Mouse (Mus musculus) spleen, embryonic (tissue): ENCODE results near the gene Polr3e.
"Not testable (repeated sequence)": the region's sequence is repeated elsewhere in the genome, so short reads cannot be mapped to it uniquely, and the experiment has no call there.

Experiments used
- CTCF ChIA-PET: fragments of 350-600 bp; sonication (Branson Sonifier 250); formaldehyde crosslinking; loops from one replicate; lab custom pipeline; 2022; lab: Charles Lee

Gene Polr3e

DNA sequence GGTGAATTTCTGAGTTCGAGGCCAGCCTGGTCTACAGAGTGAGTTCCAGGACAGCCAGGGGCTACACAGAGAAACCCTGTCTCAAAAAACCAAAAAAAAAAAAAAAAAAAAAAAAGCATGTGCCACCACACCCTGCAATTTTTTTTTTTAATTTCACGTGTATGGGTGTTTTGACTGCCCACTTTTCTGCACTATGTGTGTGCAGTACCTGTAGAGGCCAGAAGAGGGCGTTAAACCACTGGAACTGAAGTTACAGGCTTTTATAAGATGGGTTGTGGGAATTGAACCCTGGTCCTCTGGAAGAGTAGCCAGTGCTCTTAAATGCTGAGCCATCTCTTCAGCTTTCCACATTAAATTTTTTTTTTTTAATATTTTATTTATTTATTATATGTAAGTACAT lies 7.4 kb upstream of the Polr3e start:
- CTCF ChIA-PET = interaction anchor here (0.7 kb wide), 1 partner anchor 275 kb away, joined by 13 read pairs; no protein-coding TSS in a partner anchor

DNA sequence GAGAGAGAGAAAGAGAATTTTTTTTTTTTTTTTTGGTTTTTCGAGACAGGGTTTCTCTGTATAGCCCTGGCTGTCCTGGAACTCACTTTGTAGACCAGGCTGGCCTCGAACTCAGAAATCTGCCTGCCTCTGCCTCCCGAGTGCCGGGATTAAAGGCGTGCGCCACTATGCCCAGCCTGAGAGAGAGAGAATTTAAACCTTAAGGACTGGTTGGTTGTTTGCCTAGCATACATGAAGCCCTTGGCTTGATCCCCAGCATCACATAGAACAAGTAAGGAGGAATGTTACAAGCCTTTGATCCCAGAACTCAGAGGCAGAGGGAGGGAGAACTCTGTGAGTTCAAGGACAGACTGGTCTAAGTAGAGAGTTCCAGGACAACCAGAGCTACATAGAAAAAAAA lies 6.3 kb upstream of the Polr3e start:
- CTCF ChIA-PET = not testable (repeated sequence)

DNA sequence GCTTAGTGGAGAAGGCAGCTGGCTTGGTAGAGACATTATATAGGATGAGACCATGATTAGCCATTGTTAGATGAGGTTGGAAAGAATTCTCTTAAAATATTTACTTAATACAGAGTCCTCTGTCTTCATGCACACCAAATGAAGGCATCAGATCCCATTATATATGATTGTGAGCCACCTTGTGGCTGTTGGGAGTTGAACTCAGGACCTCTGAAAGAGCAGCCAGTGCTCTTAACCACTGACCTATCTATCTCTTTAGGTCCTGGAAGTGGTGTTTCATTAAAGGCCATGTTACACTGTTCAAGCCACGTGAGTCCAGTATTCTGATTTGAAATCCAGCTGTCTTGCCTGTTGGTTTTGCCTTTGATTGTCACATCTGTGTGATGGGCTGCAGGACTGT lies 4.2 kb upstream of the Polr3e start:
- CTCF ChIA-PET = interaction anchor here (0.6 to 1.6 kb wide), 2 partner anchors 59 to 78 kb away, joined by 3 to 5 read pairs; no protein-coding TSS in a partner anchor

DNA sequence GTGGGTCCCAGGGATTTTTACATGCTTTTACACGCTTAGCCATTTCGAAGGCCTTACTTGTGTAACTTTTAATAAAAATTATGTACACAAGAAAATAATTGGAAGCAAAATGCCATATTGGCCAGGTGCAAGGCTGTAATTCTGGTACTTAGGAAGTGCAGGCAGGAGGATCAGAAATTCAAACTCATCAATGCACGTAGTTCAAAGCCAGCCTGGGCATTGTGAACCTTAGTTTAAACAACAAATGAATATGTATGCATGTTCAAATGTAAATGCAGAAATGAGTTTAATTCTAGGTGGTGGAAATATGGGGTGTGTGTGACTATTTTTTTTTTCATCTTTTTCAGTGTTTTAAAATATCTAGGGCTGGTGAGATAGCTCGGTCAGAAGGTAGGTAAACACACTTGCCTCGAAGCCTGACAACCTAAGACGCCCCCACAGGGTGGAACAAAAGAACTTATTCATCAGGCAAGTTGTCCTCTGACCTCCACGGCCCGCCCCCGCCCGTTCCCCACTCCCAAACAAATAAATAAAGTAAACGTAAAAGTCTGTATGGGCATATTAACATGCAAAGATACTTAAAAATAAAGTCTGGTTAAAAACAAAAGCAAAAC lies 1.2 kb upstream of the Polr3e start:
- CTCF ChIA-PET = interaction anchor here (0.6 kb wide), 1 partner anchor 235 kb away, joined by 3 read pairs; no protein-coding TSS in a partner anchor

DNA sequence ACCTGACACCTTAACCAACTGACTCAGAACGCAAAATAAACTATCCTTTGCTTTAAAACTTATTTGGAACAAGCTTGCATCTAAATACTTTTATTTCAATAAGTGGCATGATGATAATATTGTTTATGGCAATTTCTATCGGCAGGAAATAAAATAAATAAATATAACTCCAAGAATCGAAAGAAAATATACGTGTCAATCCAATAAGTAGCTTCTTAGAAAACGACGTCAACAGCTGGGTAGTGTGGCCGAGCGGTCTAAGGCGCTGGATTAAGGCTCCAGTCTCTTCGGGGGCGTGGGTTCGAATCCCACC lies 309 bp upstream of the Polr3e start:
- CTCF ChIA-PET = interaction anchor here (0.6 kb wide), 1 partner anchor 70 kb away, joined by 4 read pairs; no protein-coding TSS in a partner anchor

DNA sequence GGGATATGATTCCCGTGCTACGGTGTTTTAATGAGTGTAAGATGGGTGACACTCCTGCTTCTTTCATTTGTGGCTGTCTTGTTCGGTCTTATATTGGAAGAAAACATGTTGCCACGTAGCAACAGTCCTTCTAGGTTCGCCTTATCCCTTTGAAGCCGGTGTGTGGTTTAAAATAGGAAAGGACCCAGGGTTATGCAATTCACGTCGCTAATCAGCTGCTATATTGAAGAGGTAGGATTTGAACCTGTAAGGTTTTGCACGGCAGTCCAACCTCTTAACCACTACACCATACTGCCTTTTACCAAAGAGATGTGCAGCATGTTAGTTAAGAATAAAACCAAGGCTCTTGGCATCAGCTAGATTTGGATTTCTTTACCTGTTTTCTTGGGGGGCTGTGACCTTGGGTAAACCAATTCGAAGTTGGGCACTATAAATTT lies 1.0 kb downstream of the Polr3e start:
- CTCF ChIA-PET = interaction anchor here (0.9 kb wide), 1 partner anchor 82 kb away, joined by 3 read pairs; no protein-coding TSS in a partner anchor

DNA sequence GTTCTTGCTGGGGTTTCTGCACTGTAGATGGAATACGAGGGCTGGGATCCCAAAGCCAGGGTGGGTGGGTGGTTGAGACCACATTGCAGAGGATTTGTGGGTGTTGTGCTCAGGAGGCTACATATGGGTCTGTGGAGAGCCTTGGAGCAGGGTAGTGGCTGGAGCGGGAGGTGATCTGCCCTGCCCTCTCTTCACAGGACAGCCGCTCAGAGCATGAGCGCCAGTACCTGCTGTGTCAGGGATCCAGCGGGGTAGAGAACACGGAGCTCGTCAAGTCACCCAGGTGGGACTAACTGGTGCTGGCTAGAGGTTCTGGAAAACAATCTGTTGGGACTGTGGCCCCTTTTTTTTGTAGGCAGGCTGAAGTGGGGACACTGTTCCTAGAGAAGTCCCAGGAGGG lies 15.6 kb downstream of the Polr3e start:
- CTCF ChIA-PET = no interaction called here

DNA sequence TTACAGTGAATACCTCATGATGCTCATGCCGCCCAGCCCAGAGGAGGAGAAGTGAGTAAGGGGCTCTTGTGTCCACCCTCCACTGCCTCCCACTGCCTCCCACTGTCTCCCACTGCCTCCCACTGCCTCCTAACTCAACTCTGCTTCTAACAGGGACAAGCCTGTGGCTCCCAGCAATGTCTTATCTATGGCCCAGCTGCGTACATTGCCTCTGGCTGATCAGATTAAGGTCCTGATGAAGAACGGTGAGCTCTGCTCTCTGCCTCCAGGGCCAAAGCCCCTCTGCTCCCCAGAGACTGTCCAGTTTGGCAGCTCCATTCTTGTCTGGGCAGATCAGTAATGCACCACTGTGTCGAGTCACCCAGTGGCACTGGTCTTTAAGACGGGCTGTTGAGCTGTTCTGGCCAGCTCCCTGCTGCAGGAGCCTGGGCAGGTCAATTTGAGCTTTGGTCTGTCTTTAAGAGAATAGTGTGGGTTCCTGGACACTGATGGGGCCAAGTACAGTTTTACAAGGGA lies 16.2 kb downstream of the Polr3e start:
- CTCF ChIA-PET = no interaction called here

DNA sequence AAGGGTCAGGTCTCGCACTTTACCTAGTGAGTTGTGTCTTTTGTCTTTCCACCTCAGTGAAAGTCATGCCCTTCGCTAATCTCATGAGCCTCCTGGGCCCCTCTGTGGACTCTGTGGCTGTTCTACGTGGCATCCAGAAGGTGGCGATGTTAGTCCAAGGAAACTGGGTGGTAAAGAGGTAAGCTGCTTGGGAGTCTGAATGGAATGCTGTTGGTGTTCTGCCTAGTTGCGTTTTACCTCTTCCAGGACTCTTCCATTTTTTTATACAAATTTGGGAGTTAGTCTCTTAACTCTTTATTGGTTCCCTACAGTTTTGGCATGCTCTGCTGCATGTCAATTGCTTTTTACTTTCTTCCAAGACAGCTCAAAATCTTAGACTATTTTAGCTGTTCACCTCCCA lies 17.2 kb downstream of the Polr3e start:
- CTCF ChIA-PET = no interaction called here

DNA sequence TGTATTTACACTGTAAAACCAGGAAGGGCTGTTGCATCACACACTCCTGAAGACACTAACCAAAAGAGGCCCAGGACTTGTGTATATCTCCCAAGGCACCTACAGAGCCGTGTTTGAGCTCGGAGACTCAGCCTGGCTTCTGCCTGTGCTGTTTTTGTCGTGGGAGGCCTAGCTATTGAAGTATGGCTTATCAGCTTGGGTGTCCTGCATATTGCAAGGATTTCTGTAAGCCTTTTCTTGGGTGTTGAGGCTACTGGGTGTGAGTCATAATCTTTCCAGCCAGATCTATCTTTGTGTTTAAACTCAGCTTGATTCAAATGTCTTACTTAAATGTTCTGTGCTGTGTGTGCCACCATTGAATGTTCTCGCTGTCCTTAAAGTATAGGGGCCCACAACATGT lies 19.0 kb downstream of the Polr3e start:
- CTCF ChIA-PET = no interaction called here

DNA sequence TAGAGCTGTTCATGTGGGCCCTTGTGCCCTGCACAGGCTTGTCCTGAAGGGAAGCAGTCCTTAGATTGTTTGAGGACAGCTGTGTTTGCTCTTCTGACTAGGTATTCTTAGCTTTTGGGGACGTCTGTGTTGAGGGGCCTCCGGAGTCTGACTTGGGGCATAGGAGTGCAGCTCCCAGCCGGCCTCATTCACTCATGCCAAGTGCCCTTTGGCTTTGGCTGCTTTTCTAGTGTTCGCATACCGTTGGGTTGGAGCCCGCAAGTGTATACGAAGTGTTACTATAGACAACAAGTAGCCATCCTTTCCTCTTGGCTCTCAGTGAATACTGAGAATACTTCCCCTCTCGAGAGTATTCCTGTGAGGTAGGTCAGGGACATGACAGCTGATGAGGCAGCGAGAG lies 20.7 kb downstream of the Polr3e start:
- CTCF ChIA-PET = no interaction called here

DNA sequence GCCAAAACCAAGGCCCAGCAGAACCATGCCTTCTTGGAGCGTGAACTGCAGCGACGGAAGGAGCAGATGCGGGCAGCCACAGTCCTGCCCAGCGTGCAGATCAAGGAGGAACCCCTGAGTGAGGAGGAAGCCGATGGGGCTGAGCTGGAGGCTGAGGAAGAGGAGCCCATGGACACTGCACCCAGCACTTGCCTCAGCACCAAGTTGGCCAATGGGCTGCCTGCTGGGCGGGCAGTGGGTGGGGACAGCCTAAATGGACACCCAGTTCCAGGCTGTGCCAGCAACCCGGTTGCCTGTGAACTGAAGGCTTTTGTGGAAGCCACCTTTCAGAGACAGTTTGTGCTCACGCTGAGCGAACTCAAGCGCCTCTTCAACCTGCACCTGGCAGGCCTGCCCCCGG lies 22.8 kb downstream of the Polr3e start:
- CTCF ChIA-PET = no interaction called here

DNA sequence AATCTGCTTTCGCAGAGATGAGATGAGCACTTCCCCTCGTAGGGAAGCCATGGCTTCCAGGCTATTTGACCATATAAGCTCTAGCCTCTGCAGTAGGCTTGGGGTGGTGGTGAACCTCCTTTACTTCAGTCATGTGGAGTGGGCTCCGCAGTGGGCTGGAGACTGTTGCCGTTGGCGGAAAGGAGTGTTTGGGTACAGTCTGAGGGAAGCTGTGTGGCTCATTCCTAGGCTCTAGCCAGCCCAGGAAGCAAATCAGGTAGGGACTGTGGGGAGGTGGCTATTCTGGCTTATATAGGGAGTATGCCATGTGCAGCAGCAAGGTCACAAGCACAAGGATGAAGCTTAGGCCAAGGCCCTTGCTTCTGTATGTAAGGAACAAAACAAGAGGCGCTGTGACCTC lies 23.7 kb downstream of the Polr3e start:
- CTCF ChIA-PET = no interaction called here

DNA sequence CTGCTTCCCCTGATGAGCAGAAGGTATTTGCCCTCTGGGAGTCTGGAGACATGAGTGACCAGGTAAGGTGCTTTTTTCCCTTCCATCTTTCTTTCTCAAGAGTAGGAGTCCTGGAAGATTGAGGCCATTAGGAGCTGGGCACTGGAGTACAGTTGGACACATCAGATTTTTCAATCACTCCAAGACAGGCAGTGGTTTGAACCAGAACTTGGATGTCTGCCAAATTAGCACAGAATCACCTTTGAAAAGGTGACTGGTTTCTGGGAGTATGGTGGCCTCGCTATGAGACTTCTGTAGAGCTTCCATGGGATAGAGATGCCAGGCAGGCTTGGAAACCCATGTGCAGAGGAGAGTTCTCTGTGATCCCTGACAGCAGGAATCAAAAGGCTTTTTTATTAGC lies 25.0 kb downstream of the Polr3e start:
- CTCF ChIA-PET = no interaction called here

DNA sequence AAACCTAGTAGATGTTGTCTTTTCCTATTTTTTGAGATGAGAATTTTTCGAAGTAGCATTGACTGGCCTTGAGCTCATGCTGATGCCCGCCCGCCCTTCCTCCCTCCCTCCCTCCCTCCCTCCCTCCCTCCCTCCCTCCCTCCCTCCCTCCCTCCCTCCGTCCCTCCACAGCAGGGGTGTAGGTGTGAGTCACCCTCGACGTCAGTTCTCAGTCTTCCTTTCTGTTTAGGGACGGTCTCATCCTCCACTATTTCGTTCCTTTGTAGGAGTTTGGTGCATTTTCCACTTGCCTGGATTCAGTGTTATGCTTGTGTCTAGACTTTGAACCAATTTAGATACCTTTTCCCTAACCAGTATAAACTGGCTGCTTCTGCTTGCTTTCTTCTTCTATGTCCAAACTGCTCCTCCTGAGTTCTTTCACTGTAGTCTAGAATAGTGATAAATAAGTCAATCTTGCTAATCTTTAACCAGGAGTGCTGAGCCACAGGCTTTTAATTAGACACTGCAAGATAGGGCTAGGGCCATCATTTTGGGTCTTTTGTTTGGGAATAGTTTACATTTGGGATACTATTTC lies 26.5 kb downstream of the Polr3e start:
- CTCF ChIA-PET = interaction anchor here (0.7 kb wide), 1 partner anchor 134 kb away, joined by 15 read pairs; no protein-coding TSS in a partner anchor

DNA sequence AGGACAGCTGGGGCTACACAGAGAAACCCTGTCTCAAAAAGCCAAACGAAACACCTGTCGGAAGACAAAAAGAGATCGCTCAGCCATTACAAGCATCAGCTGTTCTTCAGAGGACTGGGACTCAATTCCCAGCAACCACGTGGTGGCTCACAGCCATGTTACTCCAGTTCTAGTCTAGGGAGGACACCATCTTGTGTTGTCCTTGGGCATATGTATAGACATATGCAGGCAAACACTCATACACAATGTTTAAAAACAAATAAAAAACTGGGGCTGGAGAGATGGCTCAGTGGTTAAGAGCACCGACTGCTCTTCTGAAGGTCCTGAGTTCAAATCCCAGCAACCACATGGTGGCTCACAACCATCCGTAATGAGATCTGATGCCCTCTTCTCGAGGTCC lies 36.0 kb downstream of the Polr3e start:
- CTCF ChIA-PET = not testable (repeated sequence)

DNA sequence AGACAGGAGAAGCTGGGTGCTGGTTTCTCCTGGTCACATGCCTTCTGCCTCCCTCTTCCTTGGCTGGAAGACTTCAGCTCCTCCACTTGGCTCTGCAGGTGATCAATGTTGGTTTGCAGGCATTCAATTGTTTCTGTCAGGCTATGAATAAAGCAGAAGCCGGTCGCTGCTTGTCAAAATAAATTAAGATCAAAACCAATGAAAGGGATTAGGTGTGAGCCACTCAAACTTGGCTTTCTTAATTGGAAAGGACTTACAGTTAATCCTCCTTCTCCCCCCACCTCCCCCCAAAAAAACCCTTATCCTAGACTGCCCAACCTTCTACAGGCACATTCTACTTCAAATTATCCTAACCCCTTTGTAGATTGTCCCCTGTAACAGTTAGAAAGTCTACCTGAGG lies 42.6 kb downstream of the Polr3e start:
- CTCF ChIA-PET = no interaction called here

DNA sequence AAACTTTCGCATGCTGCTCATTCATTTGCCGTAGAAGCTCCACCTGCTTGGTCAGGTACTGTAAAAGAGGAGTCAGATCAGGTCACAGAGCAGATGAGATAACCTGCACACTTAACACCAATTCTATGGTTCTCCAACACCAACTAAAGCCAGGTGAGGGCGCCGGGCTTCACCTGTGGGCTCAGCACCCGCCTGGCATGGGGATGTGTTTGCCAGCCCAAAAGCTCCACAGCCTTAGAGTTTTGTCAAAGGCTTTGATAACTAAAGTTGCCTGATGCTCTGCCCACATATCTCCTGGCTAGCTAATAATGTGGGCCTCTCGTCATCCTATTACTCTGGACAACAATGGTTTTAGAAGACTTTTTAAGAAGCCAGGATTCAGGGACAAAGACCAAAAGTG lies 43.1 kb downstream of the Polr3e start:
- CTCF ChIA-PET = no interaction called here

DNA sequence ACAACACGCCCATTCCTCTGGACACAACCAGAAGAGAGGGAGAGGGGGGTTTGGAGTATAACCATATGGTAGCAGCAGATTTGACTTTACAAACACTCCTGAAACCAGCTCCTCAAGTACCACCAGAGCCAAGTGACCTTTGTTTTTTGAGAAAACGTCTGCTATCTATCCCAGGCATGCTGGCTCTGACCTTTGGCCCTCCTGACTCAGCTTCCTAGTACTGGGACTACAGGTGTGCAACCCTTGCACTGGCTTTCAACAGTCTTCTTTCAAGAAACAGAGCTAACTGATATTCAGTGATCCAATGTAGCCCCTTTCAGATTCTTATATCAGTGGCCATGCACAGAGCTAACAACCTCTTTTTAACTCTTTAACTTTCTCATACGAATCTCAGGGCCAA lies 44.3 kb downstream of the Polr3e start:
- CTCF ChIA-PET = no interaction called here

DNA sequence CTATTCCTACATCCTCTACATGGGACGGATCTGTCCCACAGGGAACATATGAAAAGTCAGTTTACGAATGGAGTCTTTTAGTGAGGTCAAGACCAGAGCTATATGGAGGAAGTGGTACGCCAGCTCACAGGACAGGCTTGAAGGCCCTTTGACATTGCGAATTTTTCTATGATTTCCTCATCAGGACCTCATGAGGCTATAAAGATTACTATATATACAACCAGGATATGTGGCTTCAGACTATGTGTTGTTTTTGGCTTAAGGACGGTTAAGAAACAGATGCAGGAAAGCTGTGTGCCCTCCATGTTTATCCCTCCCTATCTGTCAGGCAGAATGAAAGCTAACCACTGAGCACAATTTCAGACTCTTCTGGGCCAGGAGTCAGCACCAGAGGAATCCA lies 45.6 kb downstream of the Polr3e start:
- CTCF ChIA-PET = no interaction called here

DNA sequence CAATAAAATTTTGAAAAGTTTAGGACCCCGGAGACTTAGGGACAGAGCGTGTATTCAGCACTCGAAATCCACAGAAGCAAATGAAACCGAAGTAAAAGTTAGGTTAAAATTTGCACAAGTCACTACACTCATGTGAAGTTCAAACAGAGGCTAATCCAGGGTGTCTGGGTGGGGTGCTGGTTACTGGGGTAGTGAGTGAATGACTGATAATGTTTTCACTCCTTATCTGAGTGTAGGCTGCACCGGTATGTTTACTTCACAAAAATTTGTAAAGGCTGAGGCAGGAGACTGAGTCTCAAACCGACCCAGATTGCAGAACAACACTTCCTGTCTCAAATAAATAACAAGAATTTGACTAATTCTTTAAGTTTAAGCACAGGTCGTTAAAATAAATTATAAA lies 51.7 kb downstream of the Polr3e start:
- CTCF ChIA-PET = no interaction called here

DNA sequence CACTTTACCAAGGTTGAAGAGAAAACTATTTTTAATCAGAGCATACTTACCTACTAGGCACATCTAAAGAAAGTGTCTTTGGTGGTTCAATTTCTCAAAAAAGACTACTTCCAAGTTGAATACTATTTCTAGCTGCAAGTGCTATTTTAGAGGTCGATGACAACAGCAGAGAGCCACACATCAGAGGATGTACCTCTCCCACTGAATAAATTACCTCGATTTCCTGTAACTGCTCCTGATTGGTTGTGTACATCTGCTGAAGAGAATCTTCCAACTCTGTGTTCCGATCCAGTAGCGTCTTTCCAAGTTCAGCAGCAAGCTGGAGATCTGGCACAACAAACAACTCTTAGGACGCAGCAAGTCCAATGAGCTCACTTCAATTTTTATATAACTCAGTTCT lies 52.6 kb downstream of the Polr3e start:
- CTCF ChIA-PET = no interaction called here

DNA sequence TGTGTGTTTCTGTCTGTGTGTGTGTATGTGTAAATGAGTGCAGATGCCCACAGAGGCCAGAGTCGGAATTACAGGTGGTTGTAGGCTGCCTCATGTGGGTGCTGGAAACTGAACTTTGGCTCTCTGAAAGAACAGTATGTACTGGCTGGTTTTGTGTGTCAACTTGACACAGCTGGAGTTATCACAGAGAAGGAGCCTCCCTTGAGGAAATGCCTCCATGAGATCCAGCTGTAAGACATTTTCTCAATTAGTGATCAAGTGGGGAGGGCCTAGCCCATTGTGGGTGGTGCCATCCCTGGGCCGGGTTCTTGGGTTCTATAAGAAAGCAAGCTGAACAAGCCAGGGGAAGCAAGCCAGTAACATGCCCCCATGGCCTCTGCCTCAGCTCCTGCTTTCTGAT lies 54.9 kb downstream of the Polr3e start:
- CTCF ChIA-PET = interaction anchor here (0.7 kb wide), 1 partner anchor 39 kb away, joined by 5 read pairs; no protein-coding TSS in a partner anchor
